Mouse (Mus musculus): ENCODE measurements around the gene Slc25a48. TPM values are rescaled to one million over a fixed set of nuclear protein-coding genes. Genes with fewer than 3 reads are reported as not detected.

Slc25a48 gene
- polyA plus RNA-seq, 1 experiment from 2014 or later = not detected

GRCm38 (mm10) chr13:56462791-56463190 is 24.6 kb downstream of the Slc25a48 start:
- no peak overlapping the region for H3K4me2 ChIP-seq (replicated peaks; ENCODE audit: low read depth, low read length)
- 81% methylated on average over 4 of the region's 4 CpGs for WGBS
- no peak overlapping the region for H3K27ac ChIP-seq (ENCODE audit: low read length)
- no peaks in the 10 kb centered on the region for H3K27me3 ChIP-seq (replicated peaks; ENCODE audit: insufficient read depth, low read length)
- no peak for TF ChIP-seq EP300 (IDR thresholded peaks at IDR 0.05)
- TF ChIP-seq CTCF (IDR thresholded peaks at IDR 0.05) = no peak
- ATAC-seq (no peak), DNase-seq (ENCODE audit: low spot score) (no peak)
- no peaks in the 10 kb centered on the region for H3K36me3 ChIP-seq (ENCODE audit: insufficient read depth, low read length)
- H3K9ac ChIP-seq (replicated peaks; ENCODE audit: low read depth) = no peak overlapping the region
- H3K4me3 ChIP-seq (ENCODE audit: low read depth, low read length) = no peak overlapping the region
- no peaks in the 10 kb centered on the region for H3K4me1 ChIP-seq (ENCODE audit: insufficient read depth, low read depth, low read length)
- H3K9me3 ChIP-seq (ENCODE audit: low read length) = no peaks in the 10 kb centered on the region

GRCm38 (mm10) chr13:56463261-56463660 is 25.1 kb downstream of the Slc25a48 start:
- Histone ChIP-seq H3K27ac (ENCODE audit: low read length) (no peak overlapping the region), H3K4me2 (replicated peaks; ENCODE audit: low read depth, low read length) (no peak overlapping the region), H3K27me3 (replicated peaks; ENCODE audit: insufficient read depth, low read length) (no peaks in the 10 kb centered on the region), H3K36me3 (ENCODE audit: insufficient read depth, low read length) (no peaks in the 10 kb centered on the region), H3K4me1 (ENCODE audit: insufficient read depth, low read depth, low read length) (no peaks in the 10 kb centered on the region), H3K4me3 (ENCODE audit: low read depth, low read length) (no peak overlapping the region), H3K9me3 (ENCODE audit: low read length) (no peaks in the 10 kb centered on the region), H3K9ac (replicated peaks; ENCODE audit: low read depth) (no peak overlapping the region)
- TF ChIP-seq EP300 (IDR thresholded peaks at IDR 0.05) = no peak
- no peak for TF ChIP-seq CTCF (IDR thresholded peaks at IDR 0.05)
- WGBS = 88% methylated on average over 7 of the region's 7 CpGs
- no peak for DNase-seq (ENCODE audit: low spot score)
- ATAC-seq = no peak

GRCm38 (mm10) chr13:56463750-56464149 is 25.6 kb downstream of the Slc25a48 start:
- Histone ChIP-seq H3K4me3 (ENCODE audit: low read depth, low read length) (no peak overlapping the region), H3K36me3 (ENCODE audit: insufficient read depth, low read length) (no peaks in the 10 kb centered on the region), H3K4me2 (replicated peaks; ENCODE audit: low read depth, low read length) (no peak overlapping the region), H3K4me1 (ENCODE audit: insufficient read depth, low read depth, low read length) (no peaks in the 10 kb centered on the region), H3K27ac (ENCODE audit: low read length) (no peak overlapping the region), H3K27me3 (replicated peaks; ENCODE audit: insufficient read depth, low read length) (no peaks in the 10 kb centered on the region), H3K9ac (replicated peaks; ENCODE audit: low read depth) (no peak overlapping the region), H3K9me3 (ENCODE audit: low read length) (no peaks in the 10 kb centered on the region)
- ATAC-seq = no peak
- TF ChIP-seq CTCF (IDR thresholded peaks at IDR 0.05) (no peak), EP300 (IDR thresholded peaks at IDR 0.05) (no peak)
- 68% methylated on average over 6 of the region's 6 CpGs for WGBS
- DNase-seq (ENCODE audit: low spot score) = no peak

- no peak overlapping the region for H3K27ac ChIP-seq (ENCODE audit: low read length)
- H3K4me1 ChIP-seq (ENCODE audit: insufficient read depth, low read depth, low read length) = no peaks in the 10 kb centered on the region
- no peaks in the 10 kb centered on the region for H3K36me3 ChIP-seq (ENCODE audit: insufficient read depth, low read length)
- H3K4me2 ChIP-seq (replicated peaks; ENCODE audit: low read depth, low read length) = no peak overlapping the region
- TF ChIP-seq CTCF (IDR thresholded peaks at IDR 0.05) (no peak), EP300 (IDR thresholded peaks at IDR 0.05) (no peak)
- DNase-seq (ENCODE audit: low spot score) (no peak), ATAC-seq (no peak)
- no peaks in the 10 kb centered on the region for H3K9me3 ChIP-seq (ENCODE audit: low read length)
- H3K4me3 ChIP-seq (ENCODE audit: low read depth, low read length) = no peak overlapping the region
- 90% methylated on average over 7 of the region's 7 CpGs for WGBS
- no peaks in the 10 kb centered on the region for H3K27me3 ChIP-seq (replicated peaks; ENCODE audit: insufficient read depth, low read length)
- H3K9ac ChIP-seq (replicated peaks; ENCODE audit: low read depth) = no peak overlapping the region
Measured at GRCm38 (mm10) chr13:56467786-56468185, 29.6 kb downstream of the Slc25a48 start.

- DNase-seq (ENCODE audit: low spot score) = no peak
- Histone ChIP-seq H3K27ac (ENCODE audit: low read length) (no peak overlapping the region), H3K4me1 (ENCODE audit: insufficient read depth, low read depth, low read length) (no peaks in the 10 kb centered on the region), H3K4me2 (replicated peaks; ENCODE audit: low read depth, low read length) (no peak overlapping the region), H3K9me3 (ENCODE audit: low read length) (no peaks in the 10 kb centered on the region), H3K36me3 (ENCODE audit: insufficient read depth, low read length) (no peaks in the 10 kb centered on the region), H3K9ac (replicated peaks; ENCODE audit: low read depth) (no peak overlapping the region), H3K4me3 (ENCODE audit: low read depth, low read length) (no peak overlapping the region), H3K27me3 (replicated peaks; ENCODE audit: insufficient read depth, low read length) (no peaks in the 10 kb centered on the region)
- TF ChIP-seq EP300 (IDR thresholded peaks at IDR 0.05) (no peak), CTCF (IDR thresholded peaks at IDR 0.05) (no peak)
- ATAC-seq = no peak
- WGBS = 83% methylated on average over 4 of the region's 4 CpGs
Measured at GRCm38 (mm10) chr13:56468536-56468935, 30.4 kb downstream of the Slc25a48 start.

- no peak overlapping the region for H3K27ac ChIP-seq (ENCODE audit: low read length)
- WGBS = 75% methylated on average over 6 of the region's 6 CpGs
Measured at GRCm38 (mm10) chr13:56471211-56471610, 33.1 kb downstream of the Slc25a48 start.

GRCm38 (mm10) chr13:56471951-56472350 is 33.8 kb downstream of the Slc25a48 start:
- H3K36me3 ChIP-seq (ENCODE audit: insufficient read depth, low read length) = no peaks in the 10 kb centered on the region
- DNase-seq (ENCODE audit: low spot score) = peak; percentile 79
- H3K9me3 ChIP-seq (ENCODE audit: low read length) = no peaks in the 10 kb centered on the region
- 0 out of 2 replicates have a peak overlapping the region, but pooled peaks have one; percentile 20 for H3K27ac ChIP-seq (ENCODE audit: low read length)
- no peak overlapping the region for H3K4me2 ChIP-seq (replicated peaks; ENCODE audit: low read depth, low read length)
- ATAC-seq = peak; percentile 72
- 38% methylated on average over 9 of the region's 9 CpGs for WGBS
- no peak overlapping the region for H3K4me3 ChIP-seq (ENCODE audit: low read depth, low read length)
- no peak for TF ChIP-seq EP300 (IDR thresholded peaks at IDR 0.05)
- TF ChIP-seq CTCF (IDR thresholded peaks at IDR 0.05) = no peak
- no peak overlapping the region for H3K9ac ChIP-seq (replicated peaks; ENCODE audit: low read depth)
- H3K4me1 ChIP-seq (ENCODE audit: insufficient read depth, low read depth, low read length) = no peaks in the 10 kb centered on the region
- H3K27me3 ChIP-seq (replicated peaks; ENCODE audit: insufficient read depth, low read length) = no peaks in the 10 kb centered on the region

More at GRCm38 (mm10) chr13:56471211-56471610, 33.1 kb downstream of the Slc25a48 start:
- no peaks in the 10 kb centered on the region for H3K27me3 ChIP-seq (replicated peaks; ENCODE audit: insufficient read depth, low read length)
- no peaks in the 10 kb centered on the region for H3K9me3 ChIP-seq (ENCODE audit: low read length)
- no peak overlapping the region for H3K4me2 ChIP-seq (replicated peaks; ENCODE audit: low read depth, low read length)
- ATAC-seq (peak; percentile 16; the same call in 1 of the 2 replicates), DNase-seq (ENCODE audit: low spot score) (no peak)
- TF ChIP-seq EP300 (IDR thresholded peaks at IDR 0.05) (no peak), CTCF (IDR thresholded peaks at IDR 0.05) (no peak)
- H3K4me1 ChIP-seq (ENCODE audit: insufficient read depth, low read depth, low read length) = no peaks in the 10 kb centered on the region
- H3K4me3 ChIP-seq (ENCODE audit: low read depth, low read length) = no peak overlapping the region
- H3K36me3 ChIP-seq (ENCODE audit: insufficient read depth, low read length) = no peaks in the 10 kb centered on the region
- H3K9ac ChIP-seq (replicated peaks; ENCODE audit: low read depth) = no peak overlapping the region

Data from lung, postnatal 0 days (tissue).